18 mouse cellular contexts compared by ENCODE assay signal in genomic region chr10:20961951-20962350, GRCm38 (mm10).
"Had no signal": no experiment of that assay in that cellular context is flagged by ENCODE, and none has a peak within 500 bp of the region (broad histone marks: within the 10 kb centered on the region; RNA-seq: fewer than 3 reads in every experiment).

No protein-coding gene starts in this region.

- H3K27me3 ChIP-seq: midbrain, embryonic 12.5 days; neural tube, embryonic 13.5 days; neural tube, embryonic 15.5 days had no signal

- H3K9me3 ChIP-seq: midbrain, embryonic 12.5 days; neural tube, embryonic 13.5 days; neural tube, embryonic 15.5 days had no signal

- DNase-seq: lung, embryonic 14.5 days; lung, postnatal 10 days; lung, postnatal 4 days; midbrain, embryonic 14.5 days; retina, postnatal 1 day; right cerebral cortex, adult 18-20 months; right cerebral cortex, postnatal 25 days; right cerebral cortex, postnatal 4 days; spleen, adult 18-20 months; thymus, adult 18-20 months; thymus, postnatal 14 days; thymus, postnatal 36 days had no signal

- H3K27ac ChIP-seq: midbrain, embryonic 10.5 days; midbrain, embryonic 12.5 days; neural tube, embryonic 13.5 days; neural tube, embryonic 15.5 days had no signal

- H3K4me1 ChIP-seq: midbrain, embryonic 10.5 days; midbrain, embryonic 12.5 days; neural tube, embryonic 13.5 days; neural tube, embryonic 15.5 days had no signal

- H3K9ac ChIP-seq: lung, embryonic 14.5 days; midbrain, embryonic 12.5 days; neural tube, embryonic 13.5 days; neural tube, embryonic 15.5 days had no signal

- H3K4me2 ChIP-seq: lung, embryonic 14.5 days; midbrain, embryonic 12.5 days; neural tube, embryonic 13.5 days; neural tube, embryonic 15.5 days had no signal

- ATAC-seq: midbrain, embryonic 16.5 days had no signal

- H3K4me3 ChIP-seq: midbrain, embryonic 10.5 days; midbrain, embryonic 12.5 days; myocyte; neural tube, embryonic 13.5 days; neural tube, embryonic 15.5 days had no signal
